Mouse (Mus musculus): ENCODE data around the gene Lhx2.
A peak's percentile ranks its signal among the peaks of the same experiment; 100 is the strongest.

The Lhx2 gene

GRCm38 (mm10) chr2:38367023-38367422 lies 27.9 kb downstream of the Lhx2 start:
- DNase-seq = no peak

DNA sequence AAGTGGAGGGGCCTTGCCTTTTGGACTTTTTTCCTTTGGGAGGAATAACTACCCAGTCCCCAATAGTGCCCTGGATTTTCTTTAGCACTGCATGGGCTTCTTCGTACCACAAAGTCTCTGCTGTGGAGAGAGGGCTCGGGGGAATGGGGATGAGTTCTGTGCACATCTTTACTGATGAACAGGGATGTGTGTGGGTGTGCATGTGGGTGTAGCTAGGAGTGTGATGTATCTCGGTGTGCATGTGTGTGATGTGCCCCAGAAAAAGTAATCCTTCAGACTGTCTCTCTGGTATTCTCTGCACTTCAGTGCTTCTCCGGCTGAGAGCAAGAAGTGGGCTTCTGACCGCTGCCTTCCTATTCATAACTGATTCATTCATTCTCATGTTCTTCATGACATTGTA lies 28.8 kb downstream of the Lhx2 start:
- no peak for DNase-seq

- no peak for DNase-seq
These were observed 29.8 kb downstream of the Lhx2 start for GRCm38 (mm10) chr2:38368746-38369330.

DNA sequence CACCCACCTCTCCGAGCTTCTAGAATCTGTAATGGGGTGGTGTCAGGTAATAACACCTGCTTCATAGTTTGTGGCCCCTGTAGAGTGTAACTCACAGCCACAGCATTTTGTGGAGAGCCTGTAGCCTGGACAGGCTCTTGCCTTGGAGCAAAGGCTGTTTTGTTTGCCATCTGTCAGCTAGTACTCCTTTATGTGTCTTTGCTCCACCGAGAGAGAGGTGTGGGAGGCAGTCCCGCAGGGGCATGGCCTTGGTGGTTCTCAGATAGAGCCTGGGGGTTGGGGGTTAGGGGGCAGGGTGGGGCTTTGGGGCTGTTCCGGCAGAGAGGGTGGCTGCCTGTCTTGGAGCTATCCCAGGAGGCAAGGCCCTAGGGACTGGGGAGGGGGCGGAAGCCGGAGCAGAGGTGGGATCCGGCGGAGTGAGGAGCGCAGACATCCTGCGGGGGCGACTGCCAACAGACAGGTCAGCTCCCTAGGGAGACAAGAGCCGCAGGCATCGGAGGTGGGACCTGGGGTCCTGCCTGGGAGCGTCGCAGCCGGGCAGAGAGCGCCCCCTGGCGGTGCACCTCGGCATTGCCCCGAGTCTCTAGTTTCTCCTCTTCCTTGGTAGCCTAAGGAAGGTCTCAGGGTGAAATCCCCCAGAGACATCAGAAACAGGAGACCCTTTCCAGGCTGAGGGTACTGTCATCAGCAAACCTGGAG lies 36.7 kb downstream of the Lhx2 start:
- no peak for DNase-seq

DNA sequence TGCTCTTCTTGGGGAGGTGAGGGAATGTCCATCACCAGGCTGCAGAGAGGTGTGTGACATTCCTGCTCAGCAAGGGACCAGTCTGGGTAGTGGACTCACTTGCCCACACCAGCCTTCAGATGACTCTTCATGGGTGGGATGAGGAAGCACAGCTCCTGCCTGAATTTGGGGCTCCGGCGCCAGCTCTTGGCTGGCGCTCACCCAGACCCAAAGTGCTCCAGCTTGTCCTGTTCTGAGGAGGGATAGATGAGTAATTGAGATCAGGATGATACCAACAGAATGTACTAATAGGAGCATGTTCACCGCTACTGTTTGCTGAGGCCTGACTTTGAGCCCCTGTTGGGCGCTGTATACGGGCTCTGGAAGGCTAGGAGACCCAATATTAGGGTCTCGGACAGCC lies 38.2 kb downstream of the Lhx2 start:
- DNase-seq = no peak

GRCm38 (mm10) chr2:38378346-38378745 lies 39.3 kb downstream of the Lhx2 start:
- DNase-seq = no peak

- DNase-seq = no peak
These were observed 39.9 kb downstream of the Lhx2 start for GRCm38 (mm10) chr2:38378849-38379545.

GRCm38 (mm10) chr2:38379546-38379870 lies 40.4 kb downstream of the Lhx2 start:
- DNase-seq = no peak

- no peak for DNase-seq
These were observed 41.3 kb downstream of the Lhx2 start for GRCm38 (mm10) chr2:38380136-38381083.

DNA sequence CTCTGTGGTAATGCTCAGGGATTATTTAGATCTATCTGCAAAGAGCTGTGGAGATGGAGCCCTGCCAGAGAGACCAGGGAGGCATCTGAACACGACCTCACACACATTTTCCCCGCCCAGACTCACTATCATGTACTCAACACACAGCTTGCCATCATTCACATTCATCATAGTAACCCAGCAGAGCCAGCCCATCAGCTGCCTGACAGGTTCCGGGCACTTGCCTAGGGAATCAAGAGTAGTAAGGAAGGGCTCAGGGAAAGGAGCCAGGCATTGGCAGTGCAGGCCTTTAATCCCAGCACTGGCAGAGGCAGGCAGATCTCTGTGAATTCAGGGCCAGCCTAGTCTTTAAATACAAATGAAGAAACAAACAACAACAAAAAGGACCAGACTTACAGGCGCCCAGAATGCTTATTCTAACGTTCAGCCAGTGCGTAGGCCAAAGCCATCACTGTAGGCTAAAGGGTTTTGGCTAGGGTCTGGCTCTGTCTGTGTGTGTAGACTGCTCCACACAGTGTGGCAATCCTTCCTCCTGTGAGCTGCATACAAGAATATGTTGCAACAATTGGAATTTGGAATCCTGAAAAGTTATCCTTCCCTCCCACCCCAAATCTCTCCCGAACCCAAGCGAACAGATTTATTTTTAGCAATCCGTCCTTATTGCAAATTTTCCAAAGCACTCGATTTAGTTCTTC lies 48.6 kb downstream of the Lhx2 start:
- DNase-seq = no peak

DNA sequence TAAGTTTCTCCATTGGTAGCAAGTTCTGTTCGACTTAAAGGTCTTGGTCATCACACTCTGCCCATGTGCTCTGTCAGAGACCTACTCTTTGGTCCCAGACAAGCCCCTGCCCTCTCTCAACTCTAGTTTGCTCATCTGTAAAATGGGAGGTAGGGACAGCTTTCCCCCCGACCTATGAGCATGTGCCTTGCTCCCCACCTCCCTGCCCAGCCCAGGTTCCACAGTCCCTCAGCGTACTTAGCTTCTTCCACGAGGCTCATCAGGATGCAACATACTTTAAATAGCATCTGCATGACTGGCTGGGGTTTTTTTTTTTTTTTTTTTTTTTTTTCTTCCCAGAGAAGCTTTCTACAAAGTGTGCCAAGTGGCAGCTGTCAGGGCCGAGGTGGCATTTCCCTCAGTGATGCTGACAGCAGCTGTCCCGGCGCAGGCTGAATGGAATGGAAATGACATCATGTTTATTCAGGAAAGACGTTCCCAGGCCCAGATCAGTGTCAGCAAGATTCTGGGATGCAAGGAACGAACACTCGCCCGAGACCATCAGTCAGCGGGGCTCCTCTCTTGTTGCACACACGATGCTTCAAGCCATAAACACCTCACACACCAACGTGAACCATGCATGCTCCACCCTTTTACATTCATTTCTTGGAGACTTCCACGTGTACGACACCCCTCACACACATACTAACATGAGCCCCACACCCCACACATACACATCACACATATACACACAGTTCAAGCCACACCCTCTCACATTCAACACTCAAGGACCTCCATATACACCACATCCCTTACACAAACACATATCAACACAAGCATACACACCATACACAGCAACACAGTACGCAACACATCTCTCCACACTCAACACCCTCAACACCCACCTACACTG lies 56.1 kb downstream of the Lhx2 start:
- DNase-seq = peak; percentile 67

DNA sequence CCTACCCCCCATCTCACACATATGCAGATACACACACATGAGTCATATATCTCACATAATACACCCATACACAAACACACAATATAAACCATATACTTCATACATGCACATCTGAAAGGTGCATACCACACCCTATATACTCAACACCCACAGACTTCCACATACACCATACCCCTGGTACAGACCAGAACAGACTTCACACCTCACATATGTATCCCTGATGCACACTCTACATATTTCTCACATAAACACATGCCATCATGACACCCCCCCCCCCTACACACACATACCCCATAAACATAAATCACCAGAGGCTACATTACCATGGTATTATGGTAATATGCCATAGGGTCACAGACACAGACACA lies 56.8 kb downstream of the Lhx2 start:
- no peak for DNase-seq

- no peak for DNase-seq
These were observed 58.2 kb downstream of the Lhx2 start for GRCm38 (mm10) chr2:38397306-38397705.

GRCm38 (mm10) chr2:38397882-38398281 lies 58.8 kb downstream of the Lhx2 start:
- DNase-seq = no peak

GRCm38 (mm10) chr2:38402611-38403010 lies 63.5 kb downstream of the Lhx2 start:
- peak; percentile 66 for DNase-seq

- DNase-seq = peak; percentile 87
These were observed 64.2 kb downstream of the Lhx2 start for GRCm38 (mm10) chr2:38403231-38403630.

DNA sequence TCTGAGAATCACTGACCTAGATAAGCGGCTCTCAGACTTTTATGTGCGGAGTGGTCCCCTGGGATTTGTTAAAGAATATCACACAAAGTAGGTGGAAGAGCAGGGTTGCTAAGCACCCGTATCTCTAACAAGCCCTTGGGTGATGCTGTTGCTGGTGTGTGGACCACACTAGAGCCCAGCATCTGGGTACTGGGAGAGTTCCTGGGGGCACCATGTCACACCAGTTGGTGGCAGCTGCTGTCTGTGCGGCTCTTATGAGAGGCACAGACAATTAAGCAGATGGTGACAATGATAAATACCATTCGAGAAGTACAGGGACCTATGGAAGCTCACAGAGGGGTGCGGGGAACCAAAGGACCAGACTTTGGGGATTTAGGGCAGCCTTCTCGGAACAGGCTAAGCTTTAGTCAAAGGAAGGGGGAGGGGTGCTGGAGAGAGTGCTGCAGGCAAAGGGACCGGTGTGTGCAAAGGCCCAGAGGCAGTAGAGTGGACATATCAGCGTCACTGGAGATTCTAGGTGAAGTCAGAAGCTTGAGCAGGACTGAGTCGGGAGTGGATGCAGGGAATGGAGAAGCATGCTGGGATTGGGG lies 65.0 kb downstream of the Lhx2 start:
- DNase-seq = no peak

- no peak for DNase-seq
These were observed 66.3 kb downstream of the Lhx2 start for GRCm38 (mm10) chr2:38405356-38405755.

DNA sequence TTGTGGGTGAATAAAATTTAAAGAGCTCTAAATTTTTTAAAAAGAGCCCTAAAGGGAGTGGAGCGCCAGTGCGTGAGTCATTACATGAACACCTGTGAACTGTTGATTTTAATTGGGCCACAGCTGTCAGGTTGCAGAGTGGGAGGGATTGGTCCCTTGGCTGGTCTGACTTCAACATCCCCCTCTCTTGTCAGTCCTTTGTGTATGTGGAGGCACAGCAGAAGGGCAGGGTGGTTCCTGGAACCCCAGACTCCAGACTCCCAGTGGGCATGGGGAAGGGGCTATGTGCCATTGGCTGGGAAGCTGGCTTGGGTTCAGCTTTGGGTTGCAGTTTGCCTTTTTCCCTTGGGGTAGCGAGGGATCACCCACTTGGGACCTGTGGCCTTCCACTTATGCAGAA lies 70.2 kb downstream of the Lhx2 start:
- DNase-seq = no peak

- peak; percentile 42 for DNase-seq
These were observed 71.1 kb downstream of the Lhx2 start for GRCm38 (mm10) chr2:38410227-38410626.

- no peak for DNase-seq
These were observed 73.6 kb downstream of the Lhx2 start for GRCm38 (mm10) chr2:38412599-38413177.

Data from right cerebral cortex, adult 18-20 months (tissue).